Mouse (Mus musculus): Measurements from ENCODE around the gene Fuca1. TPM values are rescaled to one million over a fixed set of nuclear protein-coding genes. Genes with fewer than 3 reads are reported as not detected.

The Fuca1 gene
- polyA plus RNA-seq, 1 experiment from 2014 or later = 214 TPM

GRCm38 (mm10) chr4:135876583-135877020, 43.9 kb upstream of the Fuca1 start:
- peak overlapping the region; percentile 16 for H3K4me3 ChIP-seq (ENCODE audit: low read length)
- H3K9ac ChIP-seq (ENCODE audit: low read depth, low read length) = peak overlapping the region; percentile 61
- peak; percentile 6; the same call in 1 of the 2 replicates for ATAC-seq
- no peaks in the 10 kb centered on the region; the same call in 1 of the 2 replicates for H3K36me3 ChIP-seq (ENCODE audit: control insufficient read depth, insufficient read depth, low read length)
- H3K9me3 ChIP-seq (ENCODE audit: control insufficient read depth, low read length) = no peaks in the 10 kb centered on the region
- whole genome bisulfite sequencing = 1% methylated on average over 16 of the region's 16 CpGs
- no peaks in the 10 kb centered on the region for H3K27me3 ChIP-seq (replicated peaks; ENCODE audit: control insufficient read depth, insufficient read depth, low read length)
- peak overlapping the region; percentile 75 for H3K27ac ChIP-seq (ENCODE audit: low read length)
- peaks cover 31% of the 10 kb centered on the region for H3K4me1 ChIP-seq (ENCODE audit: control insufficient read depth, insufficient read depth, low read length)
- H3K4me2 ChIP-seq (ENCODE audit: low read depth, low read length) = peak overlapping the region; percentile 59

GRCm38 (mm10) chr4:135877742-135878141, 42.8 kb upstream of the Fuca1 start:
- no peaks in the 10 kb centered on the region for H3K9me3 ChIP-seq (ENCODE audit: control insufficient read depth, low read length)
- H3K4me2 ChIP-seq (ENCODE audit: low read depth, low read length) = no peak overlapping the region
- no peak overlapping the region for H3K4me3 ChIP-seq (ENCODE audit: low read length)
- peaks cover 26% of the 10 kb centered on the region for H3K4me1 ChIP-seq (ENCODE audit: control insufficient read depth, insufficient read depth, low read length)
- H3K36me3 ChIP-seq (ENCODE audit: control insufficient read depth, insufficient read depth, low read length) = no peaks in the 10 kb centered on the region
- no peak overlapping the region for H3K27ac ChIP-seq (ENCODE audit: low read length)
- H3K9ac ChIP-seq (ENCODE audit: low read depth, low read length) = no peak overlapping the region
- H3K27me3 ChIP-seq (replicated peaks; ENCODE audit: control insufficient read depth, insufficient read depth, low read length) = no peaks in the 10 kb centered on the region
- no peak for ATAC-seq
- WGBS = 63% methylated on average over 2 of the region's 2 CpGs

GRCm38 (mm10) chr4:135879021-135879420, 41.5 kb upstream of the Fuca1 start:
- 73% methylated on average over 6 of the region's 6 CpGs for WGBS
- no peaks in the 10 kb centered on the region for H3K27me3 ChIP-seq (replicated peaks; ENCODE audit: control insufficient read depth, insufficient read depth, low read length)
- H3K4me1 ChIP-seq (ENCODE audit: control insufficient read depth, insufficient read depth, low read length) = peaks cover 26% of the 10 kb centered on the region
- no peak overlapping the region for H3K27ac ChIP-seq (ENCODE audit: low read length)
- ATAC-seq = no peak
- H3K4me2 ChIP-seq (ENCODE audit: low read depth, low read length) = no peak overlapping the region
- H3K4me3 ChIP-seq (ENCODE audit: low read length) = no peak overlapping the region
- no peak overlapping the region for H3K9ac ChIP-seq (ENCODE audit: low read depth, low read length)
- H3K9me3 ChIP-seq (ENCODE audit: control insufficient read depth, low read length) = no peaks in the 10 kb centered on the region
- no peaks in the 10 kb centered on the region for H3K36me3 ChIP-seq (ENCODE audit: control insufficient read depth, insufficient read depth, low read length)

DNA sequence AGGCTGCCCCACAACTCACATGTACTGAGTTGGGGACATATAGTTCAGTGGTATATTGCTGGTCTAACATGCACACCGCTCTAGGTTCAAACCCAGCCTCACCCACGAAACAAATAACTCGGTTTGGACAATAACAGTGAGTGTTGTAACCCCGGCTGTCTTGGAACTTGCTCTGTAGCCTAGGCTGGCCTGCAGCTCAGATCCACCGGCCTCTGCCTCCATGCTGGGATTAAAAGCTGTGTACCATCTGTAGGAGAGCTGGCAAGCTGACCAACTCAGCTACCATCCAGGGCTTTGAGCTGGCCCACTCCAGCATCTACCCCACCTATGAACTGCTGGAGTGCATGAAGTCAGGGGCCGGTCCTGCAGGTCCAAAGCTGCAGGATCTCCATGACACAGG, 40.5 kb upstream of the Fuca1 start:
- WGBS = 98% methylated on average over 6 of the region's 6 CpGs
- Histone ChIP-seq H3K4me2 (ENCODE audit: low read depth, low read length) (no peak overlapping the region), H3K27ac (ENCODE audit: low read length) (no peak overlapping the region), H3K36me3 (ENCODE audit: control insufficient read depth, insufficient read depth, low read length) (no peaks in the 10 kb centered on the region), H3K9me3 (ENCODE audit: control insufficient read depth, low read length) (no peaks in the 10 kb centered on the region), H3K27me3 (replicated peaks; ENCODE audit: control insufficient read depth, insufficient read depth, low read length) (no peaks in the 10 kb centered on the region), H3K9ac (ENCODE audit: low read depth, low read length) (no peak overlapping the region), H3K4me3 (ENCODE audit: low read length) (no peak overlapping the region), H3K4me1 (ENCODE audit: control insufficient read depth, insufficient read depth, low read length) (peaks cover 18% of the 10 kb centered on the region)
- no peak for ATAC-seq

DNA sequence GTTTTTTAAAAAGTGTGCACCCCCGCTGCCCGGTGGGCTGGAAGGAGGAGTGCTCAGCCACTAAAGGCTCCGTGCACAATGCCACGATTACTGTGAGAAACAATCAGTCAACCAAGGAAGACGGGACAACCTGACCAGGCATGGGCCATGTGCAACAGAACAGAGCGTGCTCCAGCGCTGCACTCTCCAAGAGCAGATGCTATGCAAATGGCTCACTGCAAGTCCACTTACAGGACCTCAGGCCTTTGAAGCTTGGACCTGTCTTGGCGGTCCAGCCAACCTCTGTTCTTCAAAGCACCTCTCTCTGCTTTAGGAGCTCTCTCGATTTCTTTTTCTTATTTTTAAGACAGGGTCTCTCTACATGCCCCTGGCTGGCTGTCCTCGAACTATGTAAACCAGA, 40.0 kb upstream of the Fuca1 start:
- no peaks in the 10 kb centered on the region for H3K36me3 ChIP-seq (ENCODE audit: control insufficient read depth, insufficient read depth, low read length)
- no peaks in the 10 kb centered on the region for H3K9me3 ChIP-seq (ENCODE audit: control insufficient read depth, low read length)
- H3K4me1 ChIP-seq (ENCODE audit: control insufficient read depth, insufficient read depth, low read length) = peaks cover 15% of the 10 kb centered on the region
- no peak overlapping the region for H3K4me2 ChIP-seq (ENCODE audit: low read depth, low read length)
- H3K27ac ChIP-seq (ENCODE audit: low read length) = no peak overlapping the region
- no peak for ATAC-seq
- no peak overlapping the region for H3K4me3 ChIP-seq (ENCODE audit: low read length)
- no peaks in the 10 kb centered on the region for H3K27me3 ChIP-seq (replicated peaks; ENCODE audit: control insufficient read depth, insufficient read depth, low read length)
- 89% methylated on average over 10 of the region's 10 CpGs for WGBS
- H3K9ac ChIP-seq (ENCODE audit: low read depth, low read length) = no peak overlapping the region

DNA sequence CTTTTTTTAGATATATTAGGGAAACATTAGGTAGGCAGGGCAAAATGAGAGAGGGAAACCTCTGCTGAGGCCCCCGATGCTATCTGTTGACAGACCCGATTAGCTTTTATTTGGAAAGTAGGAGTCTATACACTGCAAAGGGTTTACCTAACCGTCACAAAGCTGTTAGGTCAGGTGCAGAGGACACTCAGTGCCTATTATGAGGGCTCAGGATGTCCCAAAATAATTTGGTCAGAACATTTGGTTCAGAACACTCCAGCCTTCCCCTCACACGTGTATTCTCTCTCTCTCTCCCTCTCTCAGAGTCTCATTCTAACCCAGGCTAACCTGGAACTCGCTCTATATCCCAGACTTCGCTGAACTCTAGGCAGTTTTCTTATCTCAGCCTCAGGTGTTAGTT, 38.5 kb upstream of the Fuca1 start:
- H3K27ac ChIP-seq (ENCODE audit: low read length) = no peak overlapping the region
- H3K9me3 ChIP-seq (ENCODE audit: control insufficient read depth, low read length) = no peaks in the 10 kb centered on the region
- no peaks in the 10 kb centered on the region for H3K36me3 ChIP-seq (ENCODE audit: control insufficient read depth, insufficient read depth, low read length)
- H3K9ac ChIP-seq (ENCODE audit: low read depth, low read length) = no peak overlapping the region
- no peak overlapping the region for H3K4me2 ChIP-seq (ENCODE audit: low read depth, low read length)
- H3K27me3 ChIP-seq (replicated peaks; ENCODE audit: control insufficient read depth, insufficient read depth, low read length) = no peaks in the 10 kb centered on the region
- no peak for ATAC-seq
- WGBS = 66% methylated on average over 6 of the region's 6 CpGs
- no peak overlapping the region for H3K4me3 ChIP-seq (ENCODE audit: low read length)
- peaks cover 1% of the 10 kb centered on the region for H3K4me1 ChIP-seq (ENCODE audit: control insufficient read depth, insufficient read depth, low read length)

DNA sequence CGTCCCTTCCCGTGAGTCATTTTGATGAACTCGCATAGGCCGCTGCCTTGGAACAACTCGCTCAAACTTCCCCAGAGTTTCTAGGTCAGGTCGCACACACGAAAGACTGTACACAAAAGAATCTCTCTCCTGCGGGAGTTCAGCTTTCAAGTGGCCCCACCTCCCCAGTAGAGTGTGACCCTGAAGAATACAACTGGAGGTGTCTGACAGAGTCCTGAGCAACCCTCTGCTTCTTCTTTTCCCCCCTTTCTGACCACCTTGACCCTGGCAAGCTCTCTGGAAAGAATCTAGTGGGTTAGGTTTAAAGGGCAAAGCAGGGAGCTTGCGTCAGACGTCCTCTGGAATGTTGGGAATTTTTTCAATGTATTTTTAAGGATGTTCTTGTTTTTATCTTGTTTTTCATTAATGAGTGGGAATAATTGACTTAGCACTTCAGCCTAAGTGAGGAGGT, 37.1 kb upstream of the Fuca1 start:
- no peak for ATAC-seq
- WGBS = 37% methylated on average over 10 of the region's 10 CpGs
- H3K9ac ChIP-seq (ENCODE audit: low read depth, low read length) = no peak overlapping the region
- no peaks in the 10 kb centered on the region for H3K9me3 ChIP-seq (ENCODE audit: control insufficient read depth, low read length)
- no peaks in the 10 kb centered on the region for H3K4me1 ChIP-seq (ENCODE audit: control insufficient read depth, insufficient read depth, low read length)
- no peak overlapping the region for H3K27ac ChIP-seq (ENCODE audit: low read length)
- no peaks in the 10 kb centered on the region for H3K27me3 ChIP-seq (replicated peaks; ENCODE audit: control insufficient read depth, insufficient read depth, low read length)
- no peak overlapping the region for H3K4me3 ChIP-seq (ENCODE audit: low read length)
- H3K4me2 ChIP-seq (ENCODE audit: low read depth, low read length) = no peak overlapping the region
- no peaks in the 10 kb centered on the region for H3K36me3 ChIP-seq (ENCODE audit: control insufficient read depth, insufficient read depth, low read length)

DNA sequence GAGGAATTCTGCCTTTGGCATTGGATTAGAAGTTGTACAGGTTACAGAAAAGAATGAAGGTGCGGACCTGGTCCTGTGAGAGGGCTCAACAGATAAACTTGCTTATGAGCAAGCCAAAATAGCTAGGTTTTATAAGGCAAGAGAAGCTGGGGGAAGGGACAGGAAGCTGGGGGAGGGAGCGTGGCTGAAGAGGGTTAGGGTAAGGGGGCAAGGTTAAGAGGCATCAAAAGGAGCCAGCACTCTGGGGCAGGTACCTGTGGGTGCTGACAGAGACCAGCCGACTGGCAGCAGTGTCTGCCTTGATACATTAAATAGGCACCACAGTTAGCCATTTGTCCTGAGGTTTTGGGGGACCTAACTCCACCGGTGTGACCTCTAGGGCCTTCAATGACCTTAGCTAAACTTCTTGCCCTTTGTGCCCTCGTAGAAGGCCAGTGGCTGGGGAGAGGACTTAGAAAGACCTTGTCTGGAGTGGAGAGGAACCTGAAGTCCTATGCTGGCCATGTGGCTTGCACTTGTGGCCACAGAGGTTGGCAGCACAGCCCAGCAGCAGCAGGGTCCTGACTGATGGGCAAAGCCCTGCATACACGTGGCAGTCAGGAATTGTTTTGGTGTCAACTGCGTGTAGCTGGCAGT, 36.5 kb upstream of the Fuca1 start:
- Histone ChIP-seq H3K9ac (ENCODE audit: low read depth, low read length) (no peak overlapping the region), H3K36me3 (ENCODE audit: control insufficient read depth, insufficient read depth, low read length) (no peaks in the 10 kb centered on the region), H3K4me1 (ENCODE audit: control insufficient read depth, insufficient read depth, low read length) (no peaks in the 10 kb centered on the region), H3K27me3 (replicated peaks; ENCODE audit: control insufficient read depth, insufficient read depth, low read length) (no peaks in the 10 kb centered on the region), H3K4me3 (ENCODE audit: low read length) (no peak overlapping the region), H3K4me2 (ENCODE audit: low read depth, low read length) (no peak overlapping the region), H3K9me3 (ENCODE audit: control insufficient read depth, low read length) (no peaks in the 10 kb centered on the region), H3K27ac (ENCODE audit: low read length) (no peak overlapping the region)
- ATAC-seq = no peak
- WGBS = 54% methylated on average over 7 of the region's 7 CpGs

DNA sequence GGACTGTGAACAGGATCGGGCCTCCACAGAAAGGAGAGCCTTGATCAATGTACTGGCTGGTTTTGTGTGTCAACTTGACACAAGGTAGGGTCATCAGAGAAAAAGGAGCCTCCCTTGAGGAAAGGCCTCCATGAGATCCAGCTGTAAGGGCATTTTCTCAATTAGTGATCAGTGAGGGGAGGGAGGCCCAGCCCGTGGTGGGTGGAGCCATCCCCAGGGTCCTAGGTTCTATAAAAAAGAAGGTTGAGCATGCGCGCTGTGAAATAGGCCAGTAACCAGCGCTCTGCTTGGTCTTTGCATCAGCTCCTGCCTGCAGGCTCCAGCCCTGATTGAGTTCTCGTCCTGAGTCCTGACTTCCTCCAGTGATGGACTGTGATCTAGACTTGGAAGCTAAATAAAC, 36.0 kb upstream of the Fuca1 start:
- Histone ChIP-seq H3K4me2 (ENCODE audit: low read depth, low read length) (no peak overlapping the region), H3K9me3 (ENCODE audit: control insufficient read depth, low read length) (no peaks in the 10 kb centered on the region), H3K9ac (ENCODE audit: low read depth, low read length) (no peak overlapping the region), H3K4me3 (ENCODE audit: low read length) (no peak overlapping the region), H3K27me3 (replicated peaks; ENCODE audit: control insufficient read depth, insufficient read depth, low read length) (no peaks in the 10 kb centered on the region), H3K36me3 (ENCODE audit: control insufficient read depth, insufficient read depth, low read length) (no peaks in the 10 kb centered on the region), H3K4me1 (ENCODE audit: control insufficient read depth, insufficient read depth, low read length) (no peaks in the 10 kb centered on the region), H3K27ac (ENCODE audit: low read length) (no peak overlapping the region)
- WGBS = 68% methylated on average over 6 of the region's 6 CpGs
- ATAC-seq = no peak

DNA sequence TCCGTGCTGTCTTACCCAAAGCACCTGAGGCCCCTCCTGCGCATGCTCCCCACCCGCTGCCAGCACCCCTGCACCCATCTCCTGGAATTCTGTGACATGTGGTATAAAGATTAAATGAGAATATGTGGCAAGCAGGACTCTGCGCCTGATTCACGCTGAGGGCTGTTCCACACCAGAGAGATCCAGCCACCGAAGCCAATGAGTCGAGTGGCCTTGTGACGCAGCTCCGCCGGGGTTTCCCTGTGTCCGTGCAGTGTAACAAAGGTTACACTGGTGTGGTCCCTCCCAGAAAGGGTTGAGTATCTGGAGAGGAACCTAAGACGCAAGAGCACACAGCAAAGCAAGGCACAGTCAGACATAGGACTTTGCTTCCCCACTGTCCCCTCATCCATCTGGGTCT, 34.9 kb upstream of the Fuca1 start:
- H3K9me3 ChIP-seq (ENCODE audit: control insufficient read depth, low read length) = no peaks in the 10 kb centered on the region
- no peaks in the 10 kb centered on the region for H3K27me3 ChIP-seq (replicated peaks; ENCODE audit: control insufficient read depth, insufficient read depth, low read length)
- no peak overlapping the region for H3K4me3 ChIP-seq (ENCODE audit: low read length)
- H3K4me2 ChIP-seq (ENCODE audit: low read depth, low read length) = no peak overlapping the region
- WGBS = 88% methylated on average over 12 of the region's 12 CpGs
- H3K4me1 ChIP-seq (ENCODE audit: control insufficient read depth, insufficient read depth, low read length) = no peaks in the 10 kb centered on the region
- no peak overlapping the region for H3K27ac ChIP-seq (ENCODE audit: low read length)
- no peaks in the 10 kb centered on the region for H3K36me3 ChIP-seq (ENCODE audit: control insufficient read depth, insufficient read depth, low read length)
- no peak overlapping the region for H3K9ac ChIP-seq (ENCODE audit: low read depth, low read length)
- no peak for ATAC-seq
